Mouse (Mus musculus): ENCODE data around the gene Gm20388. TPM values are rescaled to one million over a fixed set of nuclear protein-coding genes. Genes with fewer than 3 reads are reported as not detected.

Gm20388 gene
- total RNA-seq, 2 experiments from 2014 or later, result 5.8 TPM; not detected in 1

- no peak for DNase-seq
Measured at GRCm38 (mm10) chr8:120928082-120928481, 1017.4 kb downstream of the Gm20388 start.

GRCm38 (mm10) chr8:120934596-120934995, 1024.0 kb downstream of the Gm20388 start:
- DNase-seq, result no peak

GRCm38 (mm10) chr8:120936685-120937084, 1026.0 kb downstream of the Gm20388 start:
- DNase-seq, result no peak

GRCm38 (mm10) chr8:120937474-120937873, 1026.8 kb downstream of the Gm20388 start:
- DNase-seq, result no peak

GRCm38 (mm10) chr8:120940287-120940686, 1029.6 kb downstream of the Gm20388 start:
- no peak for DNase-seq

- no peak for DNase-seq
Measured at GRCm38 (mm10) chr8:120947240-120947639, 1036.6 kb downstream of the Gm20388 start.

- no peak for DNase-seq
Measured at GRCm38 (mm10) chr8:120948050-120948595, 1037.5 kb downstream of the Gm20388 start.

GRCm38 (mm10) chr8:120948620-120949491, 1038.2 kb downstream of the Gm20388 start:
- DNase-seq, result no peak

- DNase-seq, result no peak
Measured at GRCm38 (mm10) chr8:120950674-120951218, 1040.1 kb downstream of the Gm20388 start.

- DNase-seq, result no peak
Measured at GRCm38 (mm10) chr8:120959470-120959891, 1048.8 kb downstream of the Gm20388 start.

GRCm38 (mm10) chr8:120962606-120963380, 1052.2 kb downstream of the Gm20388 start:
- DNase-seq, result no peak

GRCm38 (mm10) chr8:120966557-120966956, 1055.9 kb downstream of the Gm20388 start:
- no peak for DNase-seq

GRCm38 (mm10) chr8:120968308-120968707, 1057.7 kb downstream of the Gm20388 start:
- no peak for DNase-seq

- peak; percentile 72 for DNase-seq
Measured at GRCm38 (mm10) chr8:120970346-120970745, 1059.7 kb downstream of the Gm20388 start.

- peak; percentile 81 for DNase-seq
Measured at GRCm38 (mm10) chr8:120971691-120972469, 1061.2 kb downstream of the Gm20388 start.

GRCm38 (mm10) chr8:120973046-120973445, 1062.4 kb downstream of the Gm20388 start:
- no peak for DNase-seq

- DNase-seq, result no peak
Measured at GRCm38 (mm10) chr8:120977131-120977530, 1066.5 kb downstream of the Gm20388 start.

- no peak for DNase-seq
Measured at GRCm38 (mm10) chr8:120979210-120979609, 1068.6 kb downstream of the Gm20388 start.

GRCm38 (mm10) chr8:120980948-120981347, 1070.3 kb downstream of the Gm20388 start:
- no peak for DNase-seq

- DNase-seq, result no peak
Measured at GRCm38 (mm10) chr8:120984888-120985287, 1074.2 kb downstream of the Gm20388 start.

- peak; percentile 49 for DNase-seq
Measured at GRCm38 (mm10) chr8:120986022-120986421, 1075.4 kb downstream of the Gm20388 start.

- DNase-seq, result no peak
Measured at GRCm38 (mm10) chr8:120993738-120994137, 1083.1 kb downstream of the Gm20388 start.

All from heart, postnatal 4 days (tissue).